Mouse (Mus musculus) heart, embryonic 10.5 days (tissue): ENCODE measurements around the gene Tmem79. TPM values are rescaled to one million over a fixed set of nuclear protein-coding genes. Genes with fewer than 3 reads are reported as not detected.
A peak's percentile ranks its signal among the peaks of the same experiment; 100 is the strongest.

Experiments
- DNase-seq: peaks from one replicate; pipeline ENCODE4 v3.0.0-alpha.2; 2017; ENCODE audit warnings: low spot score
- H3K27ac ChIP-seq: fragments of 300-500 bp; sonication (generic); 2 replicates; pipeline ENCODE4 v1.5.1; 2016; ENCODE audit warnings: mild to moderate bottlenecking
- H3K27me3 ChIP-seq: fragments of 300-500 bp; sonication (generic); 2 replicates; pipeline ENCODE4 v1.6.1; 2016; ENCODE audit warnings: mild to moderate bottlenecking; ENCODE audit not compliant: poor library complexity, insufficient read depth, severe bottlenecking
- H3K36me3 ChIP-seq: fragments of 300-500 bp; sonication (generic); 2 replicates; pipeline ENCODE4 v1.6.1; 2016; ENCODE audit warnings: mild to moderate bottlenecking, moderate library complexity
- H3K4me1 ChIP-seq: fragments of 300-500 bp; sonication (generic); 2 replicates; pipeline ENCODE4 v1.6.1; 2016; ENCODE audit warnings: mild to moderate bottlenecking
- H3K4me3 ChIP-seq: fragments of 300-500 bp; sonication (generic); 2 replicates; pipeline ENCODE4 v1.5.1; 2016; ENCODE audit warnings: mild to moderate bottlenecking, moderate library complexity
- H3K9me3 ChIP-seq: fragments of 300-500 bp; sonication (generic); 2 replicates; pipeline ENCODE4 v1.6.1; 2016; ENCODE audit warnings: mild to moderate bottlenecking, moderate library complexity
- WGBS: fragments of 180-500 bp; shearing (Covaris S2); methylation state at CpG from one replicate; pipeline ENCODE4 v1.1.7; 2016; 5-methylcytosine and 5-hydroxymethylcytosine counted together
- polyA plus RNA-seq: library from polyadenylated mRNA; unstranded; fragments of >200 nt; fragmentation: Nextera tagmentation; extraction: Ambion mirVana; gene quantifications from 2 replicates; pipeline ENCODE4 v1.2.1, GENCODE M21; 2016

The Tmem79 gene
- polyA plus RNA-seq, 1 experiment from 2014 or later, result 2.6 TPM

DNA sequence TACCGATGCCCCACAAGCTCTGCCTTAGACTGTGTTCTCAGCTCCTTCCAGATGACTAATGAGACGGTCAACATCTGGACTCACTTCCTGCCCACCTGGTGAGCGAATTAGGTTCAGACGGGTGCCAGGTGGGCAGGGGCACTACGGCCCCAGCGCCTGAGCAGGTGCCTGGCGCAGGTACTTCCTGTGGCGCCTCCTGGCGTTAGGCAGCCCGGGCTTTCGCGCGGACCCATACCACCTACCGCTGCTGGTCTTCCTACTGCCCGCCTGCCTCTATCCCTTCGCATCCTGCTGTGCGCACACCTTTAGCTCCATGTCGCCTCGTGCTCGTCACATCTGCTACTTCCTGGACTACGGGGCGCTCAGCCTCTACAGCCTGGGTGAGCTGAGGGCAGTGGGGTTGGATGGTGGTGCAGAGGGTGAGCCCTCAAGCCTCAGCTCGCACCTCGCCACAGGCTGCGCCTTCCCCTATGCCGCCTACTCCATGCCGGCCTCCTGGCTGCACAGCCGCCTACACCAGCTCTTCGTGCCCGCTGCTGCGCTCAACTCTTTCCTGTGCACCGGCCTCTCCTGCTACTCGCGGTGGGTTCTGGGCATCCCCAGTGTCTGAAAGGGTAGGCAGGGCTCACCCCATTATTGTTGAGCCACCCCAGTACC is 29.9 kb upstream of the Tmem79 start:
- DNase-seq, result peak; percentile 72
- WGBS, result 29% methylated on average over 34 of the region's 34 CpGs

GRCm38 (mm10) chr3:88364337-88364736 is 28.4 kb upstream of the Tmem79 start, which contains the start of gene Paqr6:
Gene Paqr6 (plus strand): TSS chr3:88364584.
- peaks cover 37% of the 10 kb centered on the region for H3K27me3 ChIP-seq
- H3K27ac ChIP-seq, result peak within 1 kb of the TSS; percentile 63
- H3K4me1 ChIP-seq, result peaks cover 63% of the 10 kb centered on the region
- H3K4me3 ChIP-seq, result peak within 1 kb of the TSS; percentile 40
- H3K36me3 ChIP-seq, result peaks cover 38% of the 10 kb centered on the region
- no peaks in the 10 kb centered on the region for H3K9me3 ChIP-seq
- under 1% methylated on average over 16 of the region's 16 CpGs for WGBS
- DNase-seq, result peak; percentile 91

More for the DNA sequence above, 29.9 kb upstream of the Tmem79 start:
- peaks cover 23% of the 10 kb centered on the region for H3K36me3 ChIP-seq
- H3K4me1 ChIP-seq, result peaks cover 49% of the 10 kb centered on the region
- peaks cover 37% of the 10 kb centered on the region for H3K27me3 ChIP-seq
- H3K27ac ChIP-seq, result no peak overlapping the region
- H3K9me3 ChIP-seq, result peaks cover 8% of the 10 kb centered on the region; the same call in 1 of the 2 replicates
- no peak overlapping the region for H3K4me3 ChIP-seq

- WGBS, result 50% methylated on average over 4 of the region's 4 CpGs
- DNase-seq, result peak; percentile 88
- H3K4me3 ChIP-seq, result peak overlapping the region; percentile 40; the same call in 1 of the 2 replicates
- H3K4me1 ChIP-seq, result peaks cover 69% of the 10 kb centered on the region
- H3K27ac ChIP-seq, result peak overlapping the region; percentile 63; the same call in 1 of the 2 replicates
- H3K36me3 ChIP-seq, result peaks cover 44% of the 10 kb centered on the region
- no peaks in the 10 kb centered on the region for H3K9me3 ChIP-seq
- peaks cover 34% of the 10 kb centered on the region for H3K27me3 ChIP-seq
Observed at GRCm38 (mm10) chr3:88363700-88364099, 27.8 kb upstream of the Tmem79 start.

DNA sequence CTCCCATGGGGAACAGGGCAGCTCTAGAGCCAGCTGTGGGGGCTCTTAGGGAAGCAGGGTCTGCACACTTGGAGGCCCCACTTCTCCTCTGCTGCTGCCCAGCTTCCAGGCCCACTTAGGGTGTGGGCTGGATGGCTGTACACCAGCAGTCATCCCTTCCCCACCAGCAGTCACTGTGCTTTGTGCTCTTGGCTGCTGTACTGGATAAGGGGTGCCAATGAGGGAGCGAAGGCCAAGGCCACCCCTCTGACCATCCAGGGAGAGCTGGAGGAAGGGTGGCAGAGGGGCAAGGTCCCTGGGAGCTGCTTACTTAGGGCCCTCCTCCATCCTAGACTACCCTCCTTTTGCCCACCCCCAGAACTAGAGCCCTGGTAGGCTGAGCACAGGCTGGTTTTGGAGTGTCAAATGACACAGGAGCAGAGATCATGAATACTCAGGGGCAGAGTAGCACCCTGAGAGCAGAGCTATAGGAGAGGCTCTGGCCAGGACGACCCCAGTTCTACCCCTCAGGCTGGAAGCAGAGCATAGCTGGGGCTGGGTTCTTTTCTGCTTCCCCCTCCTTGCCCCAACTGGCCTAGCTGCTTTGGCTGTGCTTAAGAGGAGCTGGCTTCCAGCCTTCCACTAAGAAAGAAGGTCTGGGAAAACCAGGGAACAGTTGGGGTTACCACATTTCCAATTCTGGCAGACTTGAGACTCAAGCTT is 25.8 kb upstream of the Tmem79 start:
- DNase-seq, result peak; percentile 68
- no peak overlapping the region; the same call in none of the 2 replicates for H3K27ac ChIP-seq
- H3K9me3 ChIP-seq, result no peaks in the 10 kb centered on the region
- 85% methylated on average over 2 of the region's 2 CpGs for WGBS
- peaks cover 22% of the 10 kb centered on the region for H3K27me3 ChIP-seq
- H3K36me3 ChIP-seq, result peaks cover 62% of the 10 kb centered on the region
- peaks cover 66% of the 10 kb centered on the region for H3K4me1 ChIP-seq
- no peak overlapping the region for H3K4me3 ChIP-seq

GRCm38 (mm10) chr3:88361096-88361495 is 25.1 kb upstream of the Tmem79 start:
- Histone ChIP-seq H3K36me3 (peaks cover 69% of the 10 kb centered on the region), H3K27me3 (peaks cover 16% of the 10 kb centered on the region), H3K9me3 (no peaks in the 10 kb centered on the region), H3K4me1 (peaks cover 66% of the 10 kb centered on the region), H3K4me3 (no peak overlapping the region), H3K27ac (no peak overlapping the region)
- 81% methylated on average over 6 of the region's 6 CpGs for WGBS
- DNase-seq, result peak; percentile 75

- H3K4me1 ChIP-seq, result peaks cover 61% of the 10 kb centered on the region
- peaks cover 80% of the 10 kb centered on the region for H3K36me3 ChIP-seq
- peak overlapping the region; percentile 52; the same call in 1 of the 2 replicates for H3K27ac ChIP-seq
- WGBS, result 69% methylated on average over 3 of the region's 3 CpGs
- H3K9me3 ChIP-seq, result no peaks in the 10 kb centered on the region
- peak; percentile 74 for DNase-seq
- no peak overlapping the region for H3K4me3 ChIP-seq
- H3K27me3 ChIP-seq, result peaks cover 5% of the 10 kb centered on the region
Observed at GRCm38 (mm10) chr3:88359989-88360388, 24.0 kb upstream of the Tmem79 start.

- WGBS, result 61% methylated on average over 5 of the region's 5 CpGs
- Histone ChIP-seq H3K27ac (peak overlapping the region; percentile 52; the same call in 1 of the 2 replicates), H3K4me3 (no peak overlapping the region), H3K4me1 (peaks cover 57% of the 10 kb centered on the region), H3K36me3 (peaks cover 84% of the 10 kb centered on the region), H3K9me3 (no peaks in the 10 kb centered on the region), H3K27me3 (peaks cover 1% of the 10 kb centered on the region; the same call in 1 of the 2 replicates)
- DNase-seq, result no peak
Observed at GRCm38 (mm10) chr3:88359584-88359983, 23.6 kb upstream of the Tmem79 start.

GRCm38 (mm10) chr3:88354396-88355165 is 18.6 kb upstream of the Tmem79 start:
- no peaks in the 10 kb centered on the region for H3K9me3 ChIP-seq
- DNase-seq, result peak; percentile 68
- peaks cover 13% of the 10 kb centered on the region for H3K4me1 ChIP-seq
- peaks cover 99% of the 10 kb centered on the region for H3K36me3 ChIP-seq
- H3K4me3 ChIP-seq, result no peak overlapping the region
- no peak overlapping the region for H3K27ac ChIP-seq
- no peaks in the 10 kb centered on the region for H3K27me3 ChIP-seq
- WGBS, result 92% methylated on average over 8 of the region's 8 CpGs

- Histone ChIP-seq H3K36me3 (peaks cover 99% of the 10 kb centered on the region), H3K4me3 (no peak overlapping the region), H3K4me1 (0 out of 2 replicates have a peak, but pooled peaks cover 3% of the 10 kb centered on the region), H3K27ac (no peak overlapping the region), H3K27me3 (no peaks in the 10 kb centered on the region), H3K9me3 (no peaks in the 10 kb centered on the region)
- WGBS, result 95% methylated on average over 9 of the region's 9 CpGs
- DNase-seq, result no peak
Observed at GRCm38 (mm10) chr3:88352907-88353306, 17.0 kb upstream of the Tmem79 start.

DNA sequence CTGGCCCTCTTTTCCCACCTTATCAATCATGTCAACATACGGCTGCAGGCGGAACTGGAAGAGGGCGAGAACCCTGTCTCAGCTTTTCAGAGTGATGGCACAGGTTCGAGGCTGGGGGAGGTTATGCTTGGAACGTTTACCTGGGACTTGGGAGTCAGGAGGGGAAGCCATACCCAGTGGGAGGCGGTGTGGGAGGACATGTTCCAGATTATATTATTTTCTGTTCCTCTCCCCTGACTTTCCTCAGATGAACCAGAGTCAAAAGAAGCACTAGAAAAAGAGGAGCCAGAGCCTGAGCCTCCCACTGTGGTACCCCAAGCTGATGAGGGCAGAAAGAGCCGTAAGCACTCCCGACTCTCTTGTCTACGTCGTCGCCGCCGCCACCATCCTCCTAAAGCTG is 14.8 kb upstream of the Tmem79 start:
- Histone ChIP-seq H3K27ac (no peak overlapping the region), H3K36me3 (peaks cover 100% of the 10 kb centered on the region), H3K9me3 (no peaks in the 10 kb centered on the region), H3K27me3 (no peaks in the 10 kb centered on the region), H3K4me1 (0 out of 2 replicates have a peak, but pooled peaks cover 3% of the 10 kb centered on the region), H3K4me3 (no peak overlapping the region)
- WGBS, result 72% methylated on average over 13 of the region's 13 CpGs
- no peak for DNase-seq

DNA sequence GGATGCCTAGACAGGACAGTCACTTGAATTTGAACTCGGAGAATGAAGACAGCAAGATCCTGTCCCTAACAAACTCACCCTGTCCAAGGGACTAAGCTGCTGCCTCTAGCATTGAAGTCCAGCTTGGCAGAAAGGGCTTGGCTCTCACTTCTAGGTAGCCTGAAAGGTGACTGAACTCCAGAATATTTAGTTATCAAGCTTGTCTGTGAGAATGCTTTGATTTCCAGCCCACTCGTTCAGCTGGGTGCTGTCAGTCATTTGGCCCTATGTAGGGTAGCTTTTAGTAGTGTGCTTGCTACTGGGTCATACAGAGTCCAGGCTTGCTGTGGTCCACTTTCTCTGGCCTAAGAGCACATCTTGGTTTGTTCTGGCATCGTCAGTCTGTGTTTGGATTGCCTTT is 3.1 kb upstream of the Tmem79 start:
- peaks cover 34% of the 10 kb centered on the region for H3K36me3 ChIP-seq
- H3K9me3 ChIP-seq, result no peaks in the 10 kb centered on the region
- DNase-seq, result no peak
- no peak overlapping the region for H3K4me3 ChIP-seq
- 77% methylated on average over 3 of the region's 3 CpGs for WGBS
- peaks cover 26% of the 10 kb centered on the region for H3K4me1 ChIP-seq
- H3K27ac ChIP-seq, result no peak overlapping the region
- H3K27me3 ChIP-seq, result no peaks in the 10 kb centered on the region

GRCm38 (mm10) chr3:88338316-88338715 is 2.4 kb upstream of the Tmem79 start:
- Histone ChIP-seq H3K27ac (no peak overlapping the region; the same call in 1 of the 2 replicates), H3K4me3 (peak overlapping the region; percentile 75; the same call in 1 of the 2 replicates), H3K27me3 (0 out of 2 replicates have a peak, but pooled peaks cover under 1% of the 10 kb centered on the region), H3K9me3 (no peaks in the 10 kb centered on the region), H3K4me1 (peaks cover 31% of the 10 kb centered on the region), H3K36me3 (peaks cover 28% of the 10 kb centered on the region)
- DNase-seq, result peak; percentile 77
- WGBS, result 68% methylated on average over 7 of the region's 7 CpGs
